Mouse (Mus musculus): Measurements from ENCODE around the gene Antxr1. TPM values are rescaled to one million over a fixed set of nuclear protein-coding genes. Genes with fewer than 3 reads are reported as not detected.

Gene Antxr1
- polyA plus RNA-seq, 1 experiment, result 200 TPM

DNA sequence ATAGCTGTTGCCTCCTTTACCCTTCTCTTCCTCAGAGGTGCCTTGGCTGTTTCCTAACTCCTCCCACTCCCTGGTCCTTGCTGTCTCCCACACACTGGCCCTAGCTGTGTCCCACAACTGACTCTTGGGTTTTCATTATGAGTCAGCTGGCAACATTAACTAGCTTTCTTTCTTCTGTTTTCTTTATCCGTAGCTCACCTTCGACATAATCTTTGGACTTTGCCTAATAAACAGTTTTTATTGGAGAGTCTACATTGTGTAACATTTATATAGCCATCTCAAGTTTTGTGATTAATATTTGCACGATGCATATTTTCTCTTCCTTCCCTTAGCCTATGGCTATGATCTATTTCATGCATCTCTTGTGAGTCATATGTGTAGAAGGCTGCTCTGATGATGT is 40.7 kb downstream of the Antxr1 start:
- TF ChIP-seq POLR2A (IDR thresholded peaks at IDR 0.05; ENCODE audit: low read depth, low read length) (no peak), CTCF (IDR thresholded peaks at IDR 0.05; ENCODE audit: borderline replicate concordance, insufficient read depth, low read length) (no peak)
- Histone ChIP-seq H3K4me1 (ENCODE audit: control insufficient read depth, insufficient read depth, low read length) (peaks cover 6% of the 10 kb centered on the region; the same call in 1 of the 2 replicates), H3K27ac (ENCODE audit: insufficient read depth, low read length) (peak overlapping the region; percentile 27)

DNA sequence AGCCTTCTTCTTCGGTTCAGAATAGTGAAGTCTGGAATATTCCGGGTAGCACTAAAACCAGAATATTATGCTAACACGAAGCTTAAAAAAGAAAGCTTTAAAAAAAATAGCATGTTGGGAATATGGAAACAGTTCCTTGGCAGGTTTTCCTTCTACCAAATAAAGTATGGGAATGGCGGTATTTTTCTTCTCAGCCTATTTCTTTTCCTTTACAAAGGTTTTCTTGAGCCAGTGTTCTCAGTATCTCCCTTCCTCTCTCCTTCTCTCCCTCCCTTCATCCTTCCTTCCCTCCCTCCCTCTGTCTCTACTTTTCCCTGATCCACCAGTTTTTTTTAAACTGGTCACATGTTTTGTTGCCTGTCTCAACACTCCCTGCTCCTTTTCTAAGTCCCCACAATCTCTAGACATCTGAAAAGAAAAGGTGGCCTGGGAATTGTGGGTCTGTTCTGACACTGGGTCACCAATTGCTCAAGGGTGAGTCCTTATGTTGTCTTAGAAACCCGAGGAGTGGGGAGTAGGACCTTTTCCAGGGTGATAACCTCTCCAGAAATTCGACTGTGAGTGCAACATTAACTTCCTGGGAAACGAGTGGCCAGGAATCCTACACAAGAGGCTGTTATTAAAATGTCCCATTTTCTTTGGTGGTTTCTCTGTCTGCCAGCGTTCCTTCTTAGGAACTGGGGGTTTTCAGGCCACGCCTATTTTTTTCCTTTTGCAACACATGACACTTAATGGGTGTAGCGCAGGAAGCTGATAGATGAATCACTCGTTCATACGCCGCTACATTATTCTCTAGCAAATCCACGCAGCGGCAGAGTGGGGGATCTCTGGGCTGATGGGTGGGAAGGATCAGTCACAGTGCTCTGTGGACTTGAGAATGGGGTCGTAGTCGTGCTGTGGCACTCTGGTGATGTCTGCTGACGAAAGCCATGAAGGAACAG is 42.4 kb downstream of the Antxr1 start:
- H3K4me3 ChIP-seq (ENCODE audit: insufficient read depth, low read length), result no peak overlapping the region
- no peak for TF ChIP-seq POLR2A (IDR thresholded peaks at IDR 0.05; ENCODE audit: low read depth, low read length)
- TF ChIP-seq CTCF (IDR thresholded peaks at IDR 0.05; ENCODE audit: borderline replicate concordance, insufficient read depth, low read length), result no peak
- H3K27ac ChIP-seq (ENCODE audit: insufficient read depth, low read length), result peak overlapping the region; percentile 47; the same call in 1 of the 2 replicates
- H3K4me1 ChIP-seq (ENCODE audit: control insufficient read depth, insufficient read depth, low read length), result peaks cover 6% of the 10 kb centered on the region; the same call in 1 of the 2 replicates

More for the DNA sequence above, 40.7 kb downstream of the Antxr1 start:
- H3K4me3 ChIP-seq (ENCODE audit: insufficient read depth, low read length), result no peak overlapping the region

DNA sequence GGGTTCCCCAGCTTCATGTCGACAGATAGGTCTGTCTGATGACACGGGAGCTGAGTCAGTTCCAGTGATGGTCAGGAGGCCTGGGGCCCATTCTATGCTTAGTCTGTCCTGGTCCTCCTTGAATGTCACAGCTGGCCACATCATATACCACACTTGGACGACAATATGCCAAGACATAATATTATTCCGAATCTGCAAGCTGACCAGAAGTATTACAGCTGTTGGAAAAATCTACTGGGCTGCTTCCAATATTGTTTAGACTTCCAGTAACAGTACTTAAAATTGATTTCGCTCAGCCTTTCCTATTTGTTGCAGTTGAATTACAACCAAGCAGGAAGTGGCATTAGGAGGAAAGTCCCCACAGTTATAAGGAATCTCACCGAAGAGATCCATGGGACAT is 48.4 kb downstream of the Antxr1 start:
- no peak overlapping the region for H3K4me3 ChIP-seq (ENCODE audit: insufficient read depth, low read length)
- H3K27ac ChIP-seq (ENCODE audit: insufficient read depth, low read length), result peak overlapping the region; percentile 49
- TF ChIP-seq CTCF (IDR thresholded peaks at IDR 0.05; ENCODE audit: borderline replicate concordance, insufficient read depth, low read length), result no peak
- H3K4me1 ChIP-seq (ENCODE audit: control insufficient read depth, insufficient read depth, low read length), result peaks cover 22% of the 10 kb centered on the region

DNA sequence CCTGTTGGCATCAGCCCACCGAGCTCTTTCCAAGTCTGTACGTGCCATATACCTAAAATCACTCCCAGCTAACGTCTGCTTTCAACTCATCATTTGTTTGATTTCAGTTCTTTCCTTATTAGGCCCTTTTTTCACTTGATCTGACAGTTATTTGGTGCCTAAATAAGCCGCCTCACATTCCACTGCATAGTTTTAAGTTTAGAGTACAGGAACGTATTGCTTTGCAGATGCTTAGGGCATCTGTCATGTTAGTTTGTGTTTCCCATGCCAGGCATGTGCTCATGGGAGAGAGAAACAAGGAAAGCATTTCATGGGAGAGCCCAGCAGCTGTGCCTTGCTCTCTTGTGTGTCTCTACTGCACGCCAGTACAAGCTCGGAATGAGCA is 50.3 kb downstream of the Antxr1 start:
- no peak overlapping the region for H3K4me3 ChIP-seq (ENCODE audit: insufficient read depth, low read length)
- no peak for TF ChIP-seq CTCF (IDR thresholded peaks at IDR 0.05; ENCODE audit: borderline replicate concordance, insufficient read depth, low read length)
- H3K27ac ChIP-seq (ENCODE audit: insufficient read depth, low read length), result peak overlapping the region; percentile 100
- peaks cover 23% of the 10 kb centered on the region for H3K4me1 ChIP-seq (ENCODE audit: control insufficient read depth, insufficient read depth, low read length)

DNA sequence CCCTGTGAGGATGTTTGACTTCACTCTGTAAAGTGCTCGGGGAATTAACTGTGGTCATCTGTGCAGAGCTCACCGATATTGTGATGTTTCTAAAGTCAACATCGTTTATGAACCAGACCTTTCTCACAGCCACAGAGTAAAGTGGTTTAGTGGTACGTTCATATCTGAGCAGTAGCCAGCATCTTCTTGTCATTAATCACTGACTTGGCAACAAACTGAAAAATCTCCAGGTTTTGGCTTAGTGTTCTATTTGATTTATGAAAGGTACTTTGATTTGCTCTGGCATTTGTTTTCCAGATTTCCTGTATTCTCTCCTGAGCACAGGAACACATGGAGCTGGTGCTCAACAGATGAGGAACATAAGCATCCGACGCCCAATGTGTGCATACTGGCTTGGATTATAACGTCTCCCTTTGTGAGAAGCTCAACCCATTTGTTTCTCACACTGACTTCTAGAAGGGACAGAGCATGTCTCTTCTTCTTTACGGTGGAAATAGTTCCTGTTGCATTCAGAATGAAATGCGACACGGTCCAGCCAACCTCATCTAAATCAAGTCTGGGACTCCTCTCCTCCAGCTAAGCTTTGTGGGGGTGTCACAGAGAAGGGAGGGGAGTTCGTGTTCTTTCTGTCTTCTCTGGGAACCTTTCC is 50.8 kb downstream of the Antxr1 start:
- Histone ChIP-seq H3K27ac (ENCODE audit: insufficient read depth, low read length) (peak overlapping the region; percentile 100), H3K4me3 (ENCODE audit: insufficient read depth, low read length) (no peak overlapping the region), H3K4me1 (ENCODE audit: control insufficient read depth, insufficient read depth, low read length) (peaks cover 23% of the 10 kb centered on the region)
- no peak for TF ChIP-seq CTCF (IDR thresholded peaks at IDR 0.05; ENCODE audit: borderline replicate concordance, insufficient read depth, low read length)
- no peak for TF ChIP-seq POLR2A (IDR thresholded peaks at IDR 0.05; ENCODE audit: low read depth, low read length)

DNA sequence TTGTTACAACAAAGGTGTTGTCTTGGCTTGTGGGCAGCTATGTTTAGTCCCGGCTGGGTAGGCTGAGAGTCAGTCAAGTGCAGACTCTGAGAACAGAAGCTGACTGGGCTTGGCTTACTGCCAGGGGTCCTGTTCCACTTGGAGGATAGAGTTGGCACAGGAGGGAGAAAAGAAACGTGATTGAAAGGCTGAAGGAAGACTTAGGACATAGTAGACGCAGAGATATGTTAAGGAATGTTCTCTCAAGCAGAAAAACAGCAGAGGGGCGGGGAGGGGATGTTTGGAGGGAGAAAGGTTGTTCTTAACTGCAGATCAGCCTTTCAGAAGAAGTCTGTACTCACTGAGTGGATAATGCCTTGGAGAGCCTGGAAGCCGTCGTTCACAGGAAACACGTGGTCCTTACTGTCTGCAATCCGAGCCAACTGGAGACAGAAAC is 53.3 kb downstream of the Antxr1 start:
- TF ChIP-seq POLR2A (IDR thresholded peaks at IDR 0.05; ENCODE audit: low read depth, low read length), result no peak
- no peak for TF ChIP-seq CTCF (IDR thresholded peaks at IDR 0.05; ENCODE audit: borderline replicate concordance, insufficient read depth, low read length)
- Histone ChIP-seq H3K4me1 (ENCODE audit: control insufficient read depth, insufficient read depth, low read length) (peaks cover 28% of the 10 kb centered on the region), H3K27ac (ENCODE audit: insufficient read depth, low read length) (peak overlapping the region; percentile 24), H3K4me3 (ENCODE audit: insufficient read depth, low read length) (no peak overlapping the region)

DNA sequence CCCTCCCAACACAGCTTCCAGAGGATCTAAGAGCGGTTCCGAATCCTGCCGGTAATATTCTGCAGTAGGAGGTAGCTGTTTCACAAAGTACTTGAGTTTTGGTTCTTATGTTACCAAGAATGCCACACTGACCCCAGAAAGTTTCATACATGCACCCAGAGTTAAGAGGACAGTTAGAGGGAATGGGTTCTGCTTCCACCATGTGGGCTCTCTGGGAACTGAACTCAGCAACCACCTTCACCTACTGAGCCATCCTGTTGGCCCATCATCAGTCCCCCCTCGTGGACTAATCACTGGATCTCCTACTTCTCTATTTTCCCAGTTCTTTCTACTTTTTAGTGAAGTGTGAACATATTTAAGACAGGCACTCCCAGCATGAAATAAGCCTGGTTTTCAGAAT is 53.9 kb downstream of the Antxr1 start:
- H3K27ac ChIP-seq (ENCODE audit: insufficient read depth, low read length), result peak overlapping the region; percentile 24
- H3K4me1 ChIP-seq (ENCODE audit: control insufficient read depth, insufficient read depth, low read length), result peaks cover 32% of the 10 kb centered on the region
- no peak overlapping the region for H3K4me3 ChIP-seq (ENCODE audit: insufficient read depth, low read length)
- TF ChIP-seq CTCF (IDR thresholded peaks at IDR 0.05; ENCODE audit: borderline replicate concordance, insufficient read depth, low read length) (no peak), POLR2A (IDR thresholded peaks at IDR 0.05; ENCODE audit: low read depth, low read length) (no peak)

DNA sequence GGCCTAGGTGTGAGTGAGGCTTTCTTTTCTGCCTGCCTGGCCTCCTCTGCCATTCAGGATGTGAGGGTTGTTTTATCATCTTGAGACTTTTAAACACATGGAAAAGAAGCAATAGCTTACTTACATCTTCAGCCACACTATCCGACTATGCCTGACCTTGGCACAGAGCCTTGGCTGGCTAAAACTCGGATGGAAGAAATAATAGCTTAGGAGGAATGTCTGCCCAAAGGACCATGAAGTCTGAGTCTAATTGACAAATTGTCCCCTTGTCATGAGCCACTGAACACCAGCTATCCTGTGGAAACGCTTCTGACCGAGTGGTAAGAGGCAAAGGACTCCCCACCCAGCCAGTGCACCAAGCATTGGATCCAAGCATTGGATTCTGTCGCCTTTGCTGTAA is 57.5 kb downstream of the Antxr1 start:
- H3K4me3 ChIP-seq (ENCODE audit: insufficient read depth, low read length), result no peak overlapping the region
- H3K27ac ChIP-seq (ENCODE audit: insufficient read depth, low read length), result peak overlapping the region; percentile 59
- no peak for TF ChIP-seq CTCF (IDR thresholded peaks at IDR 0.05; ENCODE audit: borderline replicate concordance, insufficient read depth, low read length)
- no peak for TF ChIP-seq POLR2A (IDR thresholded peaks at IDR 0.05; ENCODE audit: low read depth, low read length)
- H3K4me1 ChIP-seq (ENCODE audit: control insufficient read depth, insufficient read depth, low read length), result peaks cover 16% of the 10 kb centered on the region; the same call in 1 of the 2 replicates

DNA sequence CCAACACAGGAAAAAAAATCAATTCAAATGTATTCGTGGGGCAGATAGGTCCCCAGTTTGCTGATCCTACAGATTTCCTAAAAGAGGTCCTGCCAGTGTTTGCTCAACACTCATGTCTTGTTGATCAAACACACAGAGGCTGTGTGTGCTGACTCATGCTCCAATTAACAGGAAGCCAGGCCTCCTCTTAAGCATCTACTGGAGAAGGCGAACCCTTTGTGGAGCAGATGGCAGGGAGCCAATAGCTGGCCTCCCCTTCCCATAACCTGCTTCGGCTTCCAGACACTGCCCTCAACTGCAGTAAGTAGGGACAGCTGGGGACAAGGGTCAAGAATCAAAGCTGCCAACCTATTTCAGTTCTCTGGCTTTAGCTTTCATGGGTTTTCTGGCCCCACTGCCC is 58.1 kb downstream of the Antxr1 start:
- no peak overlapping the region for H3K4me3 ChIP-seq (ENCODE audit: insufficient read depth, low read length)
- H3K27ac ChIP-seq (ENCODE audit: insufficient read depth, low read length), result peak overlapping the region; percentile 59
- peaks cover 18% of the 10 kb centered on the region for H3K4me1 ChIP-seq (ENCODE audit: control insufficient read depth, insufficient read depth, low read length)
- no peak for TF ChIP-seq POLR2A (IDR thresholded peaks at IDR 0.05; ENCODE audit: low read depth, low read length)
- no peak for TF ChIP-seq CTCF (IDR thresholded peaks at IDR 0.05; ENCODE audit: borderline replicate concordance, insufficient read depth, low read length)

DNA sequence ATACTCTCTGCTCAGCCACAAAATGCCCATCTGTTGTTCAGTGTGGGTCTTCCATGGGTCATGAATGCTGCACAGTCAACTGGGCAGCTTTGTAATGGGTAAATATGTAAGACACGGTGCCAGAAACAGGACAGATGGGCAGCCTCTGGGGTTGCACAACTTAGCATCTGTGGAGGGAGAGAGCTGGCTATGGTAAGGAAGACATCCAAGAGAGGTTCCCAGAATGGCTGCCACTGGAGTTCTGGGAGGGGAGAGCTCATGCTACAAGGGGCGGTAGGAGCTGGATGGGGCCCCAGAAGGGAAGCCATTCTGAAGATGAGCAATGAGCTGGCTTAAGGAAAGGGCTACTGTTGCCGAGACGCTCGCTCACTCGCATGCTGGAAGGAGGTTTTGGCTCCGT is 58.7 kb downstream of the Antxr1 start:
- TF ChIP-seq CTCF (IDR thresholded peaks at IDR 0.05; ENCODE audit: borderline replicate concordance, insufficient read depth, low read length), result no peak
- no peak for TF ChIP-seq POLR2A (IDR thresholded peaks at IDR 0.05; ENCODE audit: low read depth, low read length)
- Histone ChIP-seq H3K27ac (ENCODE audit: insufficient read depth, low read length) (peak overlapping the region; percentile 59), H3K4me3 (ENCODE audit: insufficient read depth, low read length) (no peak overlapping the region), H3K4me1 (ENCODE audit: control insufficient read depth, insufficient read depth, low read length) (peaks cover 17% of the 10 kb centered on the region)

All from embryonic fibroblast, embryonic 13.5 days (primary cell).